Mouse (Mus musculus) WW6 (cell line): Measurements from ENCODE around the gene Tpcn2.

ENCODE experiments used
- DNase-seq: peaks from one replicate; pipeline ENCODE4 v3.0.0-alpha.2; 2013; ENCODE audit warnings: low read depth, low spot score

The Tpcn2 gene

DNA sequence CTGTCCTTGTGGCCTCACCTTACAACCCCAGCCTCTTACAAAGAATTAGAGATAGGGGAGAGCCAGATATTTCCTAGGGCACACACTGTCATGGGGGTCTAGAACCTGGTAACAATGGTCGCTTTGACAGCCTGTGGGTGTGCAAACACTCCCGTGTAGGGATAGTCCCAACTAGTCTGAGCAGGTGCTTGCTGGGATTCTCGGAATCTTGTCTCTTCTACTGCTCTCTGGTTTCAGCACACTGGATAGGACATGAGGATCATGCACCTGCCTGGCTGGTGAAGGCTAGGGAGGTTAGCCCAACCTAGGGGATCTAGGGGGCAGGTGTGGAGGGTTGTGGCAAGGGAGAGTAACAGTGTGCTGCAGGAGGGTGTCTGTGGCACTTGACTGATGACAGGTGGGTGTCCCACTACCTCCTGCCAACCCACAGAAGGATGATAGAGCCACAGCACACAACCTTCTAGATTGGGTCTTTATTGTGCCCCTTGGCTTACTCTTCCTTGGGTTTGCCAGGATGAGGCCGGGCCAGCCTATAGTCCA is 78.4 kb downstream of the Tpcn2 start:
- no peak for DNase-seq

DNA sequence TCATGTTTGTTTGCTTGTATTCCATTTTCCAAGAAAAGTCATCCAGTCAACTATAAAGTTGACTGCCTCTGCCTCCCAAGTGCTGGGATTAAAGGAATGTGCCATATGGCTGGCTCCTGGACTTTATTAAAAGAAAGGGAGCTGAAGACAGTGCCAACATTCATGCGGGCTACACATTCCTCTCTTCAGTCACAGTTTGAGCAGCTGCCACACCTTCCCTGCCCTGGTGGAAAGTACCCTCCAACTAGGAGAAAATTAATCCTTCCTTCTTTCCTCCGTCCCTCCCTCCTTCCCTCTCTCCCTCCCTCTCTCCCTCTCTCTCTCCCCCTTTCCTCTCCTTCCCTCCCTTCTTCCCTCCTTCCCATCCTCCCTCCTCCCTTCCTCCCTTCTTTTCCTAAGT is 84.1 kb downstream of the Tpcn2 start:
- DNase-seq: no peak

DNA sequence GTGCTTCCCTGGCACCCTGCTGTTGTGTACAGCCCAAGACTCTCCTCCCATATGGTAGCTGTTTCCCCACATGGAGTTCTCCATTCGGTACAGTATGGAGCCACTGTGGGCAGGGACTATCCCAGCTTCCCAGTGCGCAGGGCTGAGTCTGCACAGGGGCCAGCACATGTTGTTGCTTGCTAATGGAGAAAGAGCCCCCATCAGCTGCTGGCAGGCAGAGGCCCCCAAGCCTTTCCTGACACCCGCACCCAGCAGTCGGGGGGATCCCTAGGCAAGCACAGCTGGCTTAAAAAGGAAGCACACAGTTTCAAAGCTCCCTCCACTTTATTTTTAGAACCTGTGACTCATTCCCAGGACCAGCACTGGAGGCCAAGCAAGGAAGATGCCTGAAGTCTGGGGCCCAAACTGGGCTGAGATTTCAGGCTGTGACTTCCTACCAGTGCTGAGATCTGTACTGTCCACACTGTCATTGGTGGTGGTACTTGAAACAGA is 85.5 kb downstream of the Tpcn2 start:
- no peak for DNase-seq

DNA sequence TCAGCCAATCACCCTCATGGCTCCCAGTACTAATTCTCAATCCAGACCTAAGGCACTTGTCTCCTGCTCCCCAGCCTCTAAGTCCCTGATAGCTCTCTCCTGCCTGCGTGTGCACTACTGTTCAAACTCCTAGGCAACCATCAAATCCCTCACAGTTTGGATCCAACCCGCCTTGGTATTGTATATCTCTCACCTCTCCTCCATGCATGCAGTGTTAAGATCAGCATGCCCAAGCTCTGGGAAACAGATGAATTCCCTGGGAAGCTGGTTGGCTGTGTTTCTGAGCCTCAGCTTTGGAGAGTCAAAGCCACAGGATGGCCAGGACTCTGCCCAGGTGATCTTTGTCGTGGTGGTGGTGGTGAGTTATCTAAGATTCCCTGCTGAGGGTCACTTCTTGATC is 86.1 kb downstream of the Tpcn2 start:
- no peak for DNase-seq

DNA sequence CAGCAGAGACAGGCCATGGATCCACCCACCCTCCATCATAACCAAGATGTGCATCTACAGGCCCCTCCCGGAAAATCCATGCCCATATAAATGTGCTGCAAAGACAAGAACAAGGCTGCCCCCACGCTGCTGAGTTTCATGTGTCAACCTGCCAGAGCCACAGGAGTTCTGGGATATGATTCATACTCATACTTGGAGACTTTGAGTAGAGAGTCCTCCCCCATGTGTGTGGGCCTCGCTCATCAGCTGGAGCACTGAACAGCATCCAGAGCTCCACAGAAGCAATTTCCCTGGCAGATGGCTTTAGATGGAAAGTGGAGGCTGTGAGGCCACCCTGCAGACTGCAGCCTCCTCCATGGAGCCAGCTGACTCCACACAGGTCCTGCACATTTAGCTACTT is 86.8 kb downstream of the Tpcn2 start:
- DNase-seq: no peak

DNA sequence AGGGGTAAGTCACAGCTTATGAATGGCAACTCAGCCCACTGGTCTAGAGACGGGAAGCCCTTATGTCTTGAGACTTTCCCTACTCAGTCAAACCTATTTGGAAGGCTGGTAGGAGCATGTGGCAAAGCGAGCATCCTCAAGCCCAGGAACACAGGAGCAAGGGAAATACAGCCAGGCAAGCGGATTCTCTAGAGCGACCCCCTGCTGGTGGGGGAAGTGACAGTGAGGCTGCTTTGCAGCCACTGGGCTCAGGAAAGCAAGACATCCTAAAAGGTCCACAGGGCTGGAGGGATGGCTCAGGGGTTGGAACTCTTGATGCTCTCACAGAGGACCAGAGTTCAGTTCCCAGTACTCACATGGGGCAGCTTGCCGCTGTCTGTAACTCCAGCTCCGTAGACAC is 87.5 kb downstream of the Tpcn2 start:
- DNase-seq: no peak

DNA sequence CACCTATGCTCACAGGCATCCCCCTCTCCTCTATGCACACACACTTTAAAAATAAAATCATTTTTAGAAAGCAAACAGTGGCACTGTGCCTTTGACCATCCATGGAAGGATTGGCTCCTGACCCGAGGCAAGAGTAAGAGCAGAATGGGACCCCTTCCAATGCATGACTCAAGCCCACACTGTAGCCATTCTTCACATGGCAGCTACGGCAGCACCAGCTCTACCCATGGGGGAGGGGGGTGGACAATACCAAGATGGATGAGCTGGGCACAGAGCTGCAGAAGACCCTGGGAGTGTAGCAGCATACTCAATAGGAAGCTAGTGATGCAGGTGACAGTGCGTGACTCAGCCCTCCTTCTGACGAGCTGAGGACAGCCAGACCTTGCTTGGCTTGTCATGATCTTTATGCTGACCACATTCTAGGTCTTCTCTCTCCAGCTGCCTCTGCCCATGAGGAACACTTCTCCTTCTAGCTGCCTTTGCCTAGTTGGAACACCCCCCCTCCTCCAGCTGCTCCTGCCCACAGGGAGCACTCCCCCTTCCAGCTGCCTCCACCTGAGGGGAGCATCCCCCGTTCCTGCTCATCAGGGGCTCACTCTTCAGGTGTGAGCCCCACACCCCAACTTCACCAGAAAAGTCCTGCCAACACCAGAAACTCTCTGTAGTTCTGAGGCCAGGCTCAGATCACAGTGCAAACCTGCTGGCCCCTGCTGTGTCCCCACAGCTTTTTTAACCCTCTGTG is 88.5 kb downstream of the Tpcn2 start:
- no peak for DNase-seq

DNA sequence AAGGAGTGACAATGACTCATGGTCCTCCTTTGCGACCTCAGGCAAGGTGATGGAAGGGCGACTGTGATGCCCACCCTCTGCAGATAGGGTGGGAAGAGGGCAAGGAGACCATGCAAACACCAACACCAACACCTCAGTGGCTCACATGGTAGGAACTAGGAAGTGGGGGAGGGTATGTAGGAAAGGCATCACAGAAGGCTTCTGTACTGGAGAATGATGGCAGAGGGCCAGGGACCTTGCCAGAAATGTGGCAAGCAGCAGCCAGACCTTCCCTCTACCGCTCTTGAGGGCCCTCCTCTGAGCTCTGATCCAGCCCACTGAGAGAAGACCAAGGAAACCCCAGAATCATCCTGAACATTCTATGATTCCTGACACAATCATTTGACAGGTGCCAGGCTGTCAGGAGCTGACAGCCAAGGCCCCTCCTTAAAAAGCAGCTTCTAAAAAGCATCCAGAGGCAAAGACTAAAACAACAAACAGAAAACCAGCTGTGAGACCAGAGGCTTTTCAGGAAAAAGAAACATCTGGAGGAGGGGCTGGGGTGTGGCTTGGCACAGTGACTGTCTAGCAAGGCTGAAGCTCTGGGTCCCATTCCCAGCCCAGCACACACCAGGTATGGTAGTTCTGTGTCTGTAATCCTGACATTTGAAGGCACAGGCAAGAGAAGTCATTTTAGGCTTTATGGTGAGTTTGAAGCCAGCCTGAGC is 89.2 kb downstream of the Tpcn2 start:
- DNase-seq: no peak

DNA sequence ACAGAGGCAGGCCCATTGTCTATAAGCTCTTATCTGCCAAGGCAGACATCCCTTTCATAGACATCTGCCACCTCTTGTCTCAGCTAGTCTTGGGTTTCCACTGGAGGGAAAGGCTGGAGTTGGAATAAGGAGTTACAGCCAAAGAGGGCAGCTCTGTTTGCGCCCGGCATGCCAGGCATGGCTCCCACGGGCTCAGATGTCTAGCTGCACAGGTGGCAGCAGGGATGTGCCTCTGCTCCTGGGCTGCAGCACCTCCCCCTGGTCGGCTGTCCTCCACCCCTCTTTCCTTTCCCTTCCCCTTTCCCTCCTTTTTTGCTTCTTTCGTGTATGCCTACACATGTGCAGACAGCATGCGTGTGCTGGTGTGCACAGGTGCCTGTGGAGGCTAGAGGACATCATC is 91.0 kb downstream of the Tpcn2 start:
- DNase-seq: no peak

DNA sequence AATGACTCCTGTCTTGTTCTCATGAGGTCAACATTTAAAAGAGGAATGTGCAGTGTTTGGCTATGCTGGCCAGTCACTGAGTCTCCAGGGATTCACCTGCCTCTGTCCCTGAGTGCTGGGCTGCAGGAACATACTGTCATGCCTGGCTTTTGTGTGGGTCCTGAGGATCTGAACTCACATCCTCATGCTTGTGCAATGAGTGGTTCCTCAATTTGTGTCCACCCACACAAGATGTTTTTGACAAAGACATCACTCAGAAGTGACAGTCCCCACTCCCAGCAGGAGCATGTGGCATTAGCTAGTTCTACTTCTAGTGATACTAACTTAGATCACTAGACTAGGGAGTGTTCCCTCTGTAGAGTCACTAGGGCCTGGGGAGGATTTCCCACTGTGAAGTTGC is 93.3 kb downstream of the Tpcn2 start:
- no peak for DNase-seq

DNA sequence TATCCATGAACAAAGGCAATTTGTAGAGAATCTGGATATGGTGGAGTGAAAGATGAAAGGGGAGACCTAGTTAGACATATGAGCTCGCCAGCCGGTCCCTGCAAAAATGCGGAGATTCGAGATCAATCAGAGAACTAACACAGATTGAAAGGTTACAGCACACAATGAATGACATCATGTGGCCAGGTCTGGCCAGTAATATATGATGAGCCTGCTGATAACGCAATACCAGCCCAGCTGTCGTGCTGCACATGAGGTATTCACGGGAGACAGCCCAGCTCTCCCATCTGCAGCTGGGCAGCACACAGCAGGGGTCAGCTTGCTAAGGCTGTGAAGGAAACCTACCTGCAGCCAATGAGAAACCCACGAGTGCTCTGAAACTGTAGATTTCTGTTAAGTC is 94.5 kb downstream of the Tpcn2 start:
- no peak for DNase-seq

DNA sequence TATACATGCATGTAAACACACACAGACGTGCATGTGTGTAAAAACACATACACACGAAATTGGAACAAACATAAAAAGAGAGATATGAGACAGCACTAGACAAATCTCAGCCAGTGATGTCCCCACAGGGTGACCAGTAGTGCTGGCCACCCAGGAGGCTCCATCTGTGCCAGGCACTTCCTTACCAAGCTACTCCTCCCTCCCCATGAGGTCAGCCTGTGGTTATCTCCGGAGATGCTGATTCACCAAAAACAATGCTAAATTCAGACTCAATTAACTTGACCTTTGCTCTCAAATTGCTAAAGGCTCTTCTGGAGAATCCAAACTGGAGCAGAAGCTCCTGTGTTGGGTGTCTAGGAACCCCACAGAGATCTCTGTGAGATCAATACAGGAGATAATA is 96.0 kb downstream of the Tpcn2 start:
- DNase-seq: no peak

DNA sequence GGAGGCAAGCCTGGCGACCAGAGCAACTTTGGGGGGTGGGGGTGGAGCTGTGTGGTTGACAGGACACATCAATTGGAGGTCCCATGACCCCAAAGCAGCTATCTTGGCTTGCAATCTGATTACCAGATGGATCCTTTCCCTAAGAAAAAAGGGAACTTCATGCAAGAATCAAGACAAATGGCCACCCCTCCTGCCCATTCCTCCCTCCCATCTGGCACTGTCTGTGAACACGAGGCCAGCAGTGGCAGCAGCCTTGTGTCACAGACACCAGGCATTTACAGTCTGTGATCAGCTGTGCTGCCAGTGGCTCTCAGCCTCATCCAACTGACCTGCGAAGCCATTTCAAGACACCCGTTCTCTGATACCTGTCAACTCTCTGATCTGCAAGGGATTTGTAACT is 101.4 kb downstream of the Tpcn2 start:
- no peak for DNase-seq

DNA sequence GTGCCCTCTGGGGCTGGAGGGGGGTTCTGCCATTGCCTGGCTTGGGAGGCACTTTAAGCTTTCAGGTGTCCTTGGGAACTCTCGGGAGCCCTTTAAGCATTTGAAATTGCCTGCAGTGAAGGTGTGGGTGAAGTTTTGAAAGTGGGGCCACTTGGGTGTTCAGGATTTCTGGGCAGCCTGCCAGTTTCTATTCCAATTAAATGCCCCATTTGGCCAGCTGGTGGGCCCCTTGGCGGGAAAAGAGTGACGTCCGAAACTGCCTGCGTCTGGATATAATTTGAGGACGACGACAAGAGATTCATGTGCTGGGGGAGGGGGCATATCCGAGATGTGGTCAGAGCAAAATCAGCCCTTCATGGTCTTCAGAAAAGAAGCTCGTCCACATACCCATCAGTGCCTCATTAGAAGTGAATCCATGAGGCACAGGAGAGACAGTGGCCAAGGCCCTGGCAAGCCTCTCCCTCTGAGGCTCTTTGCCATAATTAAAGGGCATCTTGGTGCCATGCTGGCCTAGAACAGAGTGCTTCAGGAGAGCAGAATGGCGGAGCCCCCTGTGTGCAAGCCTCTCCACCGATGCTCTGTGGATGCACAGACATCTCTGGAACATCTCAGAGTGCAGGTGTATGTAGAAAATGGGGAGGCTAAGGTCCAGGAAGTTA is 102.3 kb downstream of the Tpcn2 start:
- DNase-seq: no peak

DNA sequence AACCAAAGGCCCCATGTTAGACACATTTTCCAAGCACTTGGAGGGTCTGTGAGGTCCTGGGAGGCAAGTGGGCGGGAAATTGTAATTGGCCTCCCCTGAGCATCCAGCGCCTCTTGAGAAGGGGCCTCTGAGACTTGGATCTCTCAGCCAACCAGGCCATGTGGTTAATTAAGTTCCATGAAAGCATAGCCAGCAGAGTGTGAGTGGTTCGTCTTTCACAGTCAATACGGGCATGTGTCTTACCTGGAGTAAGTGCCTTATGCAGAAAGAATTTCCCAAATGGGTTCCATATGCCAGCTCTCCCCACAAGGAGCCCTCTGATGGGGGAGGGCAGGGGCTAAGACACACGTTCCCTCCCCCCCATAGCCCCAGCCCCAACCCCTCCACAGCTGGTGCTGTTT is 104.1 kb downstream of the Tpcn2 start:
- DNase-seq: no peak

DNA sequence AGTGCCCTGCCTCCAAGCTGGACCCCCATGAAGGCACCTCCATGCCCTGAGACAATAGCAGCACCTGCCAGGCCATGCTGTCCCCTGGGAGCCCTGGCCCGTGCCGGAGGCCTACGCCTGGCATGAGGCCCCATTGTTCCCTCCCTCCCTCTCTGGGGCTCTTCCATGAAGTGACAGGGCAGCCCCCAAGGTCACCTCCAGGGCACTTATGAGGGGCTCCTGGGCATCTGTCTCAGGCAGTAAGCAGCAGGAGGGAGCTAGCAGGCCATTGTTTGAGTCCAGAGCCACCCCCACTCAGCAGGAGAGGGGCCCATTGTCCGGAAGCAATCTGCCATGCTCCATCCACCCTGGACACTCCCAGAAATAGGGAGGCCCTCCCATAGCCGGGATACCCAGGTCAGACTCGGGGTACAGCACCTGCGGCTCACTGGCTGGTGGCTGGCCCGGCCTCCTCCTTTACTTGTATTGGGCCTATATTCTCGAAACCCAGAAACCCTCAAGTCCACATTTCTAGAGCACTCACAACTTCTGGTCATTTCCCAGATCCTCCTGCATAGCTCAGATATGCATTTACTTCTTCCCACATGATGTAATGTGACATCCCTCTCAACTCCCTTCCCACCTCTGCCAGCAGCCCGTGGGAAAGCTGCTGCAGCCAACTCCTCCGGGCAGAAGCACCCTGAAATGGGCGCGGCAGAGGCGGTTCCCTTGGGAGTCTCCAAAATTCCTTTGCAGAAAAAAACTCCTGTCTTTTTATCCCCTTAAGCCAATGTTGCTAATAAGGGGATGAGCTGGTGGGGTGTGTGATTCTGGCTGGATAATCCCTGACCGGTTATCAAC is 106.8 kb downstream of the Tpcn2 start:
- DNase-seq: no peak

DNA sequence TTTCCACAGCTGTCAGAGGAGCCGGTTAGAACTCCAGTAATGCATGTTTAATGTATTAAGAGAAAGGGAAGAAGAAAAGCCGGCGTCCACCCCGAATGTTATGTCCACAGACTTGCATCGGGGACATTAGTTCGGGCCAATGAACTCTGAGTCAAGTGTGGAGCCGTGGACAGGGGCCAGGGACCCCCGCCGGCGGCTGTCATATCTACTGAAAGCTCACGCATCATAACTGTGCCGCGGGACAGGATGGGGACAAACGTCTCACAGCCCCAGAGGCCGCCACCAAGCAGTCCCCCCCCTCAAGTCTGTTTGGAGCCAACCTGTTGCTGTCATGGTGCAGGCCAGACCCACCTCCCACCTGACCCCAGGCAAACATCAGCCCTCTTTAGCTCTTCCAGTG is 110.2 kb downstream of the Tpcn2 start:
- no peak for DNase-seq

DNA sequence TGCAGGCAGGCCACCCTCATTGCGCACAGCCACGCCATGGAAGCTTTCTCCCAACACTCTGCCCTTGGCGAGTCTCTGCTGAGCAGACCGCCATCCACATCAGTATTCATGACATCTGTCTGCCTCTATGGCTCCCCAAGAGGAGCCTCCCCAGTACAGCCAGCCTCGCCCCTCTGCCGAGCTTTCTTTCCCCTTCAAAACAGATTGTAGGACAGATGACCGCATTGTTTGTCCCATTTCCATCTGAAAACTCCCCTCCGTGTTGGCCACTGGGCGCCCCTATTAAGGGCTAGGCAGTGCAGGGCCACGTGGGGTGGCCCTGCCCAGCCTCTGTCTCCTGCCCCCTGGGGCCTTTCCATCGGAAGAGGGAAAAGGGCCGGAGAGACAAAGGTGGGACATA is 110.7 kb downstream of the Tpcn2 start:
- DNase-seq: no peak

DNA sequence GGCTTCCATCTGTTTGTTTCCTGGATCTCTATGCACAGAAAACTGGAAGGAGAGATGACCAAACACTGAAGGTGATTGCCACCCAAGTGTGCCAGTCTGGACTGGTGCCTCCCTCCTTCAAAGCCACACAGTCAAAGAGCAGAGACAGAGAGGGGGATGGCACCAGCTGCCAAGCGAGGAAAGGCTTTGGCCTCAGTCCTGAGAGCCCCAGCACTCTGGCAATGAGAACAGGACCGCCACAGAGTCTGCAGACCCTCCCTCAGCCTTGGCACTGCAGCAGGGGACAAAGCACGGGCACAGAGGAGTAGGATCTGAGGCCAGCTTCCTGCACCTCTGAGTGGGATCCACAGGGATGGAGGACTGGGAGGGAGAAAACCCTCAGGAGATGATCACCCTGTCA is 114.1 kb downstream of the Tpcn2 start:
- DNase-seq: no peak

DNA sequence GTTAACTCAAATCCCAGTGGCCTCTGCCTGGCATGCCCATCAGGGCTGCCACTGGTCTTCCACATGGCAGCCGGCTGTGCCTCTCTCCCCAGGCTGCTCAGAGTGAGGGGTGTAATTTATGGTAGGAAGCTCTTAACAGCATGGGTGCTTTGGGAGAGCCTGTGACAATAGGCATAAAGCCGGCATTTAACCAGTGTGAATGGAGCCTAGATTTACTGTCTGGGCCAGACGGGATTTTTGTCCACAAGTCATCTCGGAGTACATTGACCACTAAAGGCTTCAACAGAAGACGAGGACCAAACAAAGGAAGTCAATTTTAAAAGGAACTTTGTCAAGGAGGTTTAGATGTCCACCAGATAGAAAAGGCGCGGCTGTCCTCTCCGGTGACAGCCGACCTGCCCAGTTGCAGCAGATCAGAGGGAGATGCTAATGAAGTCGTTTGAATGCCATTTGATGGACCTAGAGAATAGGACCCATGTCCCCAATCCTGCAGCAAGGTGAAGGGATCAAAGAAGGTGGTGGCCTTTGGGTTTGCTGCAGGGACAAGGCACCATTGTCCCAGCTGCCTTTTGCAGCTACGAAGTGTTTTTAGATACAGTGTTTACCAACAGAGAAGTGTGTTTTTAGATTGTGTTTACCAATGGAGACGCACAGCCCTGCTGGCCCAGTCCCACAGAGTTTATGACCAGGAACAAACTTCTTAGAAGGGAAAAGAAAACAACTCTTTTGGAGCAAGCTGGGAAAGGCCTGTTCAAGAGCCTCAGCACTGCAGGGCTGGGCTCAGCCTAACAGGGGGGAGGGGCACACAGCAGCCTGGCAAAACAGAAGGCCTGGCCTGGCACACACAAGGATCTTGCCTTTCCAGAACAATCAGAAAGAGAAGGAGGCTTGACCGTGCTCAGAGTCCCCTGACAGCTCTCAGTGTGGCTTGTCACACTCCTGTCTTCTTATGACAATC is 124.2 kb downstream of the Tpcn2 start:
- no peak for DNase-seq

DNA sequence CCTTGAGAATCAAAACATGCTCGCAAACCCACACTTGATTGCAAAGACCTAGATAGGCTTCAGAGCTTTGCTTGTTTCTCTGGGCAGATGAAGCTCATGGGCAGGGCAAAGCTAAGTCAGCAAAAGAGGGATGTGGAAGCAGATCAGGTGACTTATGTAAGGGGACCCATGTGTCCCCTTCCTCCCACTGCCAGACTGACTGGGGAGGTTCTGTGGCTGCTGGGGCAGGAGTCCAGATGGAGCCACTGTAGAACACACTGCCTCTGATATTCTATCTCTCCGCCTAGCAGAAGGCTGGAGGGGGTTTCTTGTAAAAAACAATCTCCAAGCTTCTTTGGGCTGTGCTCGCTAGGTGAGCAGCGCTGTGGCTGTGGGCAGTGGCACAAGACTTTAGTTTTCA is 128.1 kb downstream of the Tpcn2 start:
- no peak for DNase-seq
